Mouse (Mus musculus) myocyte (in vitro differentiated cells): ENCODE measurements around the gene Hoxd11. TPM values are rescaled to one million over a fixed set of nuclear protein-coding genes. Genes with fewer than 3 reads are reported as not detected.

Experiments used
- H3K27me3 ChIP-seq: one replicate; pipeline ENCODE4 v1.6.1; 2011; ENCODE audit not compliant: control insufficient read depth, insufficient read depth, insufficient read length
- H3K36me3 ChIP-seq: one replicate; pipeline ENCODE4 v1.6.1; 2011; ENCODE audit not compliant: control insufficient read depth, insufficient read depth
- H3K4me2 ChIP-seq: one replicate; pipeline ENCODE4 v1.6.1; 2011; ENCODE audit warnings: low read depth, control low read depth
- H3K4me3 ChIP-seq: one replicate; pipeline ENCODE4 v1.5.1; 2011; ENCODE audit warnings: mild to moderate bottlenecking, control low read depth, moderate library complexity
- H3K79me2 ChIP-seq: one replicate; pipeline ENCODE4 v1.6.1; 2011; ENCODE audit not compliant: control insufficient read depth, insufficient read depth
- H3ac ChIP-seq: one replicate; pipeline ENCODE4 v1.6.1; 2011; ENCODE audit not compliant: control insufficient read depth, insufficient read length
- CEBPB ChIP-seq: IDR thresholded peaks from 2 replicates; pipeline ENCODE4 v1.6.1; 2011; ENCODE audit warnings: mild to moderate bottlenecking, moderate library complexity; ENCODE audit not compliant: poor library complexity, insufficient read depth, severe bottlenecking
- E2F4 ChIP-seq: IDR thresholded peaks from one replicate; pipeline ENCODE4 v1.6.1; 2011; ENCODE audit warnings: mild to moderate bottlenecking, control low read depth, moderate library complexity; ENCODE audit not compliant: insufficient read depth
- MAX ChIP-seq: IDR thresholded peaks from one replicate; pipeline ENCODE4 v1.6.1; 2011; ENCODE audit warnings: low read depth, mild to moderate bottlenecking, control low read depth
- MYOD1 ChIP-seq, 3 experiments: IDR thresholded peaks; one replicate each; pipeline ENCODE4 v1.6.1; 2011; ENCODE audit warnings: control low read depth in 2 of 3, low read depth in 2 of 3, mild to moderate bottlenecking in 2 of 3, moderate library complexity in 1 of 3; ENCODE audit not compliant: insufficient read length in 2 of 3, control insufficient read depth in 1 of 3
- MYOG ChIP-seq, 3 experiments: IDR thresholded peaks; one replicate each; pipeline ENCODE4 v1.6.1; 2011; ENCODE audit warnings: control low read depth in 2 of 3, low read depth in 2 of 3, mild to moderate bottlenecking in 2 of 3; ENCODE audit not compliant: insufficient read length in 2 of 3, control insufficient read depth in 1 of 3, insufficient read depth in 1 of 3
- POLR2A ChIP-seq: IDR thresholded peaks from one replicate; pipeline ENCODE4 v1.6.1; 2011; ENCODE audit warnings: low read depth, mild to moderate bottlenecking, control low read depth, moderate library complexity; ENCODE audit not compliant: insufficient read length
- POLR2AphosphoS2 ChIP-seq: IDR thresholded peaks from one replicate; pipeline ENCODE4 v1.6.1; 2011; ENCODE audit warnings: low read depth, control low read depth; ENCODE audit not compliant: insufficient read length
- REST ChIP-seq: IDR thresholded peaks from one replicate; pipeline ENCODE4 v1.6.1; 2011; ENCODE audit warnings: mild to moderate bottlenecking, control low read depth, moderate library complexity; ENCODE audit not compliant: insufficient read depth, insufficient read length
- SRF ChIP-seq: IDR thresholded peaks from one replicate; pipeline ENCODE4 v1.6.1; 2011; ENCODE audit warnings: low read depth; ENCODE audit not compliant: control insufficient read depth, insufficient read length
- TCF12 ChIP-seq: IDR thresholded peaks from one replicate; pipeline ENCODE4 v1.6.1; 2011; ENCODE audit warnings: mild to moderate bottlenecking, control low read depth; ENCODE audit not compliant: poor library complexity, insufficient read depth, severe bottlenecking
- TCF3 ChIP-seq: IDR thresholded peaks from one replicate; pipeline ENCODE4 v1.6.1; 2011; ENCODE audit warnings: low read depth, control low read depth; ENCODE audit not compliant: insufficient read length
- USF1 ChIP-seq: IDR thresholded peaks from one replicate; pipeline ENCODE4 v1.6.1; 2011; ENCODE audit warnings: low read depth, mild to moderate bottlenecking, control low read depth, moderate library complexity
- polyA plus RNA-seq: library from polyadenylated mRNA; unstranded; fragments of >200 nt; fragmentation: generic; extraction: Trizol; gene quantifications from one replicate; pipeline ENCODE4 v1.2.1, GENCODE M21; 2012; ENCODE audit warnings: missing spikeins

Hoxd11 gene
- polyA plus RNA-seq, 1 experiment = not detected

DNA sequence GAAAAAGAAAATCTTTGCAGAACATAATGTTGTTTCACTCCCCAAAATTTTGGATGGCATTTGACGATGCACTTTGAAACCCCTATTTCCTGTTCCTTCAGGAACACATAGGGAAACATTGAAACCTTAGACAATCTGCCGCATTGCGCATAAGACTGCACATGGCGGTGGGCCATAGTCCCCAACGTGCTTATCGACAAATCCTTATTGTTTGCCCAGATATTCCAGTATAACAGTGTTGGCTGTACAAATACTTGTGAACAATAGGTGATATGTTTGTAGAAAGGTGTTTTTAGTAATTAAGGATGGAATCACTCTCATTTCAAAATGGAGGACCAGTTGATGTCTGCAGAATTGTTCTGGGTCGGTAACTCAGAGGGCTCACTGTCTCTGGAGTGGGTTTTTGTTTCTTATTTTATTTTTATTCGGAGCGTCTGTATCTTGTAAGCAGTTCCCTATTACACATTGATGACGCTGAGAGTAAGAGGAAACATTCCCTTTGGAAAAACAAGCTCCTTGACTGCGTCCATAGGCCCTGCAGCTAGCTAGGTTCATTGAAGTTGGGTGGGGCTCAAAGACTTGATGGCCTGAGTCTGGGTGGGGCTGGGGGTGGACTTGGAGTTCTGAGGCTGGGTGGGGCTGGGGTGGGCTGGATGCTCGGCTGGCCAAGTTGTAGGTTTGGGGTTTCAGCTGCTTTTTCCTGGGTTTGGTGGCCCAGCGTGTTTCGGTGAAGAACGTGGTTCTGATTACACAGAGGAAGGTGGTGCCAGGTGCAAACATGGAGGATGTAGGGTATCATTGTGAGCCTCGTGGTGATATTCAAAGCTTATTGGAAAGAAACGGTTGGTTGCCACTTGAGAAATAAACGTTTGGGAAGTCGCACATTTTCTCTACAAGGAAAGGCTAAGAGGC lies 34.1 kb downstream of the Hoxd11 start:
- H3ac ChIP-seq = no peak overlapping the region
- H3K4me3 ChIP-seq = no peak overlapping the region
- H3K4me2 ChIP-seq = no peak overlapping the region
- TF ChIP-seq MYOG (IDR thresholded peaks at IDR 0.05; ENCODE audit: control insufficient read depth in 1 of 3, insufficient read depth in 1 of 3, insufficient read length in 2 of 3, low read depth in 2 of 3) = no peak
- TF ChIP-seq SRF = no peak
- TF ChIP-seq USF1 = no peak
- TF ChIP-seq REST = no peak
- no peak for TF ChIP-seq TCF3
- TF ChIP-seq POLR2AphosphoS2 = no peak
- TF ChIP-seq E2F4 = no peak
- no peak for TF ChIP-seq MAX
- no peak for TF ChIP-seq MYOD1 (IDR thresholded peaks at IDR 0.05; ENCODE audit: control insufficient read depth in 1 of 3, insufficient read length in 2 of 3, low read depth in 2 of 3)
- TF ChIP-seq TCF12 = no peak
- TF ChIP-seq CEBPB = no peak
- TF ChIP-seq POLR2A = no peak
- no peaks in the 10 kb centered on the region for H3K79me2 ChIP-seq
- peaks cover 39% of the 10 kb centered on the region for H3K27me3 ChIP-seq
- no peaks in the 10 kb centered on the region for H3K36me3 ChIP-seq

DNA sequence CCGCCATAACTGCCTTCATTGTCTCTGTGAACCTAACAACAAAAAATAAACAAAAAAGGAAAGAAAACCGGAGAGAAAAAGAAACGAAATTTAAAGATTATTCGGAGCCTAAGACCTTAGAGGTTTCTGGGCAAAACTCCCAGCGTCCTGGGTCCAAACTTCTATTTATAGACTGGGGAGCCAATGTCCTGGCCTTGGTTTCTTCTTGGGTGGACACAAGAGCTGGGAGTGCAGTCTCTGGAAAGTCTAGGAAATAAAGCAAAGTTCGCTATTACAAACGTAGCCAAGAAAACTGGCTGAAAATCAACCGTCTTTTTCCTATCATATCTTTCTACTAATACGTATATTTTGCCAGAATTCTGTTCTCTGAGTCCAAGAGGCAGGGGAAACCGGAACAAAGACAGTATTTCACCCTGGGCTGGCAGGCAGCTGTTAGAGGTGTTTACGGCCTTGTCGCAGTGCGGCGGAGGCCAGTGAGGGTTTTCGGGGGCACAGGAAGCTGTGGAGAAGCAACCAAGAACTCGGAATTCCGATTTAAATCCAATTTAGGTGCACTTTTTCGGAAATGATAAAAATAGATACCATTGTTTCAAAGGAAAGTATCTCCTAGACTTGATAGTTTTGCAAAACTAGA lies 34.9 kb downstream of the Hoxd11 start:
- Histone ChIP-seq H3K36me3 (no peaks in the 10 kb centered on the region), H3K79me2 (no peaks in the 10 kb centered on the region), H3K4me2 (no peak overlapping the region), H3K4me3 (no peak overlapping the region), H3ac (no peak overlapping the region), H3K27me3 (peaks cover 39% of the 10 kb centered on the region)
- TF ChIP-seq POLR2A = no peak
- TF ChIP-seq MYOG (IDR thresholded peaks at IDR 0.05; ENCODE audit: control insufficient read depth in 1 of 3, insufficient read depth in 1 of 3, insufficient read length in 2 of 3, low read depth in 2 of 3) = no peak
- TF ChIP-seq TCF12 = no peak
- TF ChIP-seq TCF3 = no peak
- no peak for TF ChIP-seq USF1

DNA sequence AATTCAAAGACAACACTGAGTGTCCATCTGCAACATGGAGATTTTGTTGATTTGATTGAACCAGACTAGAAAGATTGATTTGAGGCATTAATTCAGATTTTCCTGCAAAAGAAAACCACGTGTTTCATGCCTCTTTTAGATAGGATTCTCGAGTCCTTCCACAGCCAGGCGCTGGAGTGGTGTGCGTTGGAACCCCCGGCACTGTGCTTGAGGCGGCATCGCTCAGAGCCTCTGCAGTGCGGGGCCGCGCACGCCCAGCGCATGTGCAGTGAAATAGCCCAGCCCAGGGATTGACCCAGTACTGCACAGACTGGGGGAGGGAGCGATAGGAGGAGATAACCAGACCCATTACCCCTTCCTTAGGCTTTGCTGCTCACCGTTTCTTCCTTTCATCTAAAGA lies 35.5 kb downstream of the Hoxd11 start:
- Histone ChIP-seq H3K4me2 (peak overlapping the region; percentile 48), H3ac (no peak overlapping the region), H3K27me3 (peaks cover 33% of the 10 kb centered on the region), H3K79me2 (no peaks in the 10 kb centered on the region), H3K36me3 (no peaks in the 10 kb centered on the region), H3K4me3 (no peak overlapping the region)
- TF ChIP-seq MYOD1 (IDR thresholded peaks at IDR 0.05; ENCODE audit: control insufficient read depth in 1 of 3, insufficient read length in 2 of 3, low read depth in 2 of 3) (no peak), E2F4 (no peak), TCF12 (no peak), POLR2A (no peak), MAX (no peak), USF1 (no peak), POLR2AphosphoS2 (no peak), SRF (no peak), CEBPB (no peak), TCF3 (no peak), REST (no peak)

DNA sequence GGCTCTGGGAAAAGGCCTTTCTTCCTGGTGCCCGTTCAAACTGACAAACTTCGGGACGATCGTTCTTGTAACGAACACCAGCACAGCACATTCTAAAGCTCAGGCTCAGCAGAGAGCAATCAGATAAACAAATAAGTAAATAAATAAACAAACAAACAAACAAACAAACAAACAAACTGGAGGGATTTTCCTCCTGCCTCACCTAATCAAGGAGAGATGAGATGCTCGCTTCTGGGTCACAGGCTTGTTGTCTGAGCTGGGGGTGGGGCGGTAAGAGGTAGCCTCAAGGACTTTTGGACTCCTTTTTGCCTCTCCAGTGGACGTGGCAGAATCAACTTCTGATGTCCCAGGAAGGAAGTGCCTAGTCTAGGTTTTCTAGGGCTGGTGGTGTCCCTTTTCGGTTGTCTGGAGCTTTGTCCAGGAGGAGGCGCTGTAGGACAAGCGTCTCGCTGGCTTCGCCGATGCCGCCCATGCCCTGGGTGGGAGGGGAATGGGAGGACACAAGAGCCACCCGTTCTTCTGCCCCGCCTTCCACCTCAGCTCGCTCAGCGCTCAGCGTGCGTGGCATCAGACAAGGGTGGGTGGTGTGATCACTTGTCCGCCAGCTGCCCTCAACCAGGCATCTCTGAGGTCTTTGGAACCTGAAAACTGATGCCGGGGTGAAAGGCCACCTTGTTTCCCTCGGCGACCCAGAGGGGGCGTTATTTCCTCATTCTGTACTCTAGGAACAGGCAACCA lies 36.3 kb downstream of the Hoxd11 start:
- H3K27me3 ChIP-seq = peaks cover 31% of the 10 kb centered on the region

More for the DNA sequence above, 36.3 kb downstream of the Hoxd11 start:
- no peaks in the 10 kb centered on the region for H3K79me2 ChIP-seq
- TF ChIP-seq MYOD1 (IDR thresholded peaks at IDR 0.05; ENCODE audit: control insufficient read depth in 1 of 3, insufficient read length in 2 of 3, low read depth in 2 of 3) = no peak
- no peak for TF ChIP-seq POLR2A
- TF ChIP-seq USF1 = no peak
- TF ChIP-seq MAX = no peak
- no peak for TF ChIP-seq E2F4
- TF ChIP-seq TCF3 = no peak
- no peak for TF ChIP-seq MYOG (IDR thresholded peaks at IDR 0.05; ENCODE audit: control insufficient read depth in 1 of 3, insufficient read depth in 1 of 3, insufficient read length in 2 of 3, low read depth in 2 of 3)
- no peak overlapping the region for H3ac ChIP-seq
- H3K4me3 ChIP-seq = no peak overlapping the region
- peak overlapping the region; percentile 48 for H3K4me2 ChIP-seq
- H3K36me3 ChIP-seq = no peaks in the 10 kb centered on the region
